In genomic region chr2:102002974-102003775, GRCm38 (mm10) we compare ENCODE assay signal across 7 mouse cellular contexts.
DNase-seq lines count a peak whose midpoint lies in the region; ATAC-seq lines count a peak whose summit lies in the region.

No protein-coding gene starts in this region.

- H3K36me3 ChIP-seq in heart, embryonic 12.5 days: no peaks in the 10 kb centered on the region
- H3K36me3 ChIP-seq in neural tube, embryonic 11.5 days (ENCODE audit: control insufficient read depth, insufficient read depth, low read length): no peaks in the 10 kb centered on the region

- no peaks in the 10 kb centered on the region for H3K9me3 ChIP-seq in heart, embryonic 12.5 days (replicated peaks)
- H3K9me3 ChIP-seq in neural tube, embryonic 11.5 days (ENCODE audit: control insufficient read depth, low read length): no peaks in the 10 kb centered on the region

- H3K27ac ChIP-seq in heart, embryonic 12.5 days (ENCODE audit: poor library complexity, severe bottlenecking): peak overlapping the region; percentile 86
- peak overlapping the region; percentile 92 for H3K27ac ChIP-seq in neural tube, embryonic 11.5 days (ENCODE audit: low read depth, low read length)

- WGBS in heart, embryonic 12.5 days: 14% methylated on average over 8 of the region's 8 CpGs
- 16% methylated on average over 8 of the region's 8 CpGs for WGBS in neural tube, embryonic 11.5 days

- ATAC-seq in heart, embryonic 12.5 days (ENCODE audit: insufficient number of reproducible peaks, low FRiP score): peak; percentile 63
- peak; percentile 83 for ATAC-seq in neural tube, embryonic 11.5 days (ENCODE audit: insufficient read depth, low FRiP score, low TSS enrichment)

- no peaks in the 10 kb centered on the region for H3K27me3 ChIP-seq in heart, embryonic 12.5 days (replicated peaks)
- no peaks in the 10 kb centered on the region for H3K27me3 ChIP-seq in neural tube, embryonic 11.5 days (ENCODE audit: control insufficient read depth, insufficient read depth, low read length)

- peak; percentile 68 for DNase-seq in right cerebral cortex, postnatal 10 days (ENCODE audit: low spot score in 2 of 2)
- DNase-seq in right cerebral cortex, postnatal 36 days (ENCODE audit: low spot score in 2 of 2): no peak
- peak; percentile 57 for DNase-seq in kidney, postnatal 25 days
- DNase-seq in neural tube, embryonic 11.5 days (ENCODE audit: low spot score): peak; percentile 75
- DNase-seq in c-Kit-positive CD71-positive TER-119-positive erythroid progenitor cells, embryonic 14.5 days (ENCODE audit: low spot score): no peak
- no peak for DNase-seq in urinary bladder, adult 2 months (ENCODE audit: low spot score)

- H3K4me1 ChIP-seq in heart, embryonic 12.5 days (replicated peaks): peaks cover 82% of the 10 kb centered on the region
- peaks cover 52% of the 10 kb centered on the region for H3K4me1 ChIP-seq in neural tube, embryonic 11.5 days (ENCODE audit: control insufficient read depth, insufficient read depth, low read length)

- peak overlapping the region; percentile 52 for H3K4me2 ChIP-seq in heart, embryonic 12.5 days
- H3K4me2 ChIP-seq in neural tube, embryonic 11.5 days (ENCODE audit: low read depth): no peak overlapping the region; the same call in 1 of the 2 replicates

- H3K4me3 ChIP-seq in heart, embryonic 12.5 days: peak overlapping the region; percentile 19; the same call in 1 of the 2 replicates
- no peak overlapping the region for H3K4me3 ChIP-seq in neural tube, embryonic 11.5 days (ENCODE audit: low read depth, low read length)

- no peak overlapping the region for H3K9ac ChIP-seq in heart, embryonic 12.5 days
- H3K9ac ChIP-seq in neural tube, embryonic 11.5 days (ENCODE audit: low read length): peak overlapping the region; percentile 43

Comparison
In these comparisons a context has a peak if more than half of its experiments do, and no peak if none do; other contexts are left out.
1. DNase-seq: peak in right cerebral cortex, postnatal 10 days (2 of 2), kidney, postnatal 25 days (2 of 2) and neural tube, embryonic 11.5 days (single experiment); none in right cerebral cortex, postnatal 36 days (0 of 2), c-Kit-positive CD71-positive TER-119-positive erythroid progenitor cells, embryonic 14.5 days (single experiment) and urinary bladder, adult 2 months (single experiment).